Mouse (Mus musculus) forebrain, embryonic 16.5 days (tissue): ENCODE data around the gene Phospho1. TPM values are rescaled to one million over a fixed set of nuclear protein-coding genes. Genes with fewer than 3 reads are reported as not detected.

Experiments used
- ATAC-seq: fragments of 200-750 bp; cut with Nextera tagmentation; 2 replicates; pipeline ENCODE4 v1.8.0; 2017; ENCODE audit warnings: mild to moderate bottlenecking, moderate library complexity
- H3K27ac ChIP-seq: fragments of 300-500 bp; sonication (generic); 2 replicates; pipeline ENCODE4 v1.5.1; 2014; ENCODE audit warnings: low read length, control low read depth
- H3K27me3 ChIP-seq: fragments of 300-500 bp; sonication (generic); replicated peaks from 2 replicates; pipeline ENCODE4 v1.6.1; 2014; ENCODE audit warnings: low read length; ENCODE audit not compliant: control insufficient read depth, insufficient read depth
- H3K36me3 ChIP-seq: fragments of 300-500 bp; sonication (generic); 2 replicates; pipeline ENCODE4 v1.6.1; 2014; ENCODE audit not compliant: control insufficient read depth, insufficient read depth
- H3K4me1 ChIP-seq: fragments of 300-500 bp; sonication (generic); replicated peaks from 2 replicates; pipeline ENCODE4 v1.6.1; 2014; ENCODE audit warnings: low read length; ENCODE audit not compliant: control insufficient read depth, insufficient read depth
- H3K4me2 ChIP-seq: fragments of 300-500 bp; sonication (generic); 2 replicates; pipeline ENCODE4 v1.6.1; 2014; ENCODE audit warnings: mild to moderate bottlenecking, low read length, control low read depth
- H3K4me3 ChIP-seq: fragments of 300-500 bp; sonication (generic); replicated peaks from 2 replicates; pipeline ENCODE4 v1.5.1; 2014; ENCODE audit warnings: mild to moderate bottlenecking, low read length, control low read depth
- H3K9ac ChIP-seq: fragments of 300-500 bp; sonication (generic); replicated peaks from 2 replicates; pipeline ENCODE4 v1.6.1; 2014; ENCODE audit warnings: low read depth, low read length, control low read depth
- H3K9me3 ChIP-seq: fragments of 300-500 bp; sonication (generic); 2 replicates; pipeline ENCODE4 v1.6.1; 2016; ENCODE audit warnings: low read length; ENCODE audit not compliant: control insufficient read depth
- WGBS: fragments of 180-500 bp; shearing (Covaris S2); extraction: QIAGEN DNeasy Blood & Tissue Kit; methylation state at CpG from one replicate; pipeline ENCODE4 v1.1.7; 2014; 5-methylcytosine and 5-hydroxymethylcytosine counted together
- polyA plus RNA-seq: library from polyadenylated mRNA; unstranded; fragments of >200 nt; fragmentation: Nextera tagmentation; extraction: Ambion mirVana; gene quantifications from 2 replicates; pipeline ENCODE4 v1.2.1, GENCODE M21; 2015

Gene Phospho1
- polyA plus RNA-seq, 1 experiment from 2014 or later = not detected

DNA sequence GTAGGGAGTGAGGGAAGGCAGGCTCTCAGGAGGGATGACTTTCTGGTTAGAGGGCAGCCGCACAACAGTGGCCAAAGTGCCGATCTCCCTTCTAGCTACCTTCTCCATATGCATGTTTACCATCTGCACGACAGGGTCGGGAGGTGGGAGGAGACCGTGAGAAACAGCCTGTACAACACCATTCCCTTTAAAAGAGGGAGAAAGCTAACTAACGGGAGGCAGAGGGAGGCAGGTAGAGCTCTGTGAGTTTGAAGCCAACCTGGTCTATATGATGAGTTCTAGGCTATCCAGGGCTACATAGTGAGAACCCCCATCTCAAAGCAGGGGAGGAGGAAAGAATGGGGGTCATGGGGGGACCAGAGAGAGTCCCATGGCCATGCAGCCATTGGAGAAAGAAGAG lies 11.5 kb downstream of the Phospho1 start:
- peaks cover 54% of the 10 kb centered on the region for H3K27me3 ChIP-seq
- no peak overlapping the region for H3K4me3 ChIP-seq

DNA sequence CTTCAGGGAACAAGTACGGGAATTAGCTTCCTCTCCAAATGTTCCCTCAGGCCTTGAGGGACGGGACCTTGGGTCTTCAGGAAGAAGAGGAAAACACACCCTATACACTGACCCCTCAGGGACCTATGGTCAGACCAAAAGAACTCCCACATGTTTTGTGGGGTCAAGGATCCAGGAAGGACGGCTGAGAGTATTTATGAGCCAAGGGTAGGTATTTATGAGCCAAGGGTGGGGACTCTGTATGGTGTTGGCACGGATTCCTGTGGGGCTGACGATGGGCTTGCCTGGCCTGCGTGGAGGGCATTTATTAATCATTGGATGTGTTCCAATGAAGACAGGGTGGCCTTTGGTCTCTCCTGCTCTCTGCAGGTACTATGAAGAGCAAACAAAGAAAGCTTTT lies 12.1 kb downstream of the Phospho1 start:
- no peak for ATAC-seq
- H3K9ac ChIP-seq = no peak overlapping the region
- WGBS = 49% methylated on average over 6 of the region's 6 CpGs
- peaks cover 52% of the 10 kb centered on the region for H3K27me3 ChIP-seq
- H3K4me3 ChIP-seq = no peak overlapping the region
- H3K9me3 ChIP-seq = no peaks in the 10 kb centered on the region
- H3K4me2 ChIP-seq = no peak overlapping the region
- peaks cover 24% of the 10 kb centered on the region for H3K4me1 ChIP-seq
- no peak overlapping the region for H3K27ac ChIP-seq
- no peaks in the 10 kb centered on the region for H3K36me3 ChIP-seq

More for the DNA sequence above, 11.5 kb downstream of the Phospho1 start:
- no peaks in the 10 kb centered on the region for H3K36me3 ChIP-seq
- H3K4me1 ChIP-seq = peaks cover 30% of the 10 kb centered on the region
- no peaks in the 10 kb centered on the region for H3K9me3 ChIP-seq
- H3K27ac ChIP-seq = no peak overlapping the region
- no peak overlapping the region for H3K9ac ChIP-seq
- ATAC-seq = no peak
- H3K4me2 ChIP-seq = no peak overlapping the region
- WGBS = 56% methylated on average over 6 of the region's 6 CpGs

DNA sequence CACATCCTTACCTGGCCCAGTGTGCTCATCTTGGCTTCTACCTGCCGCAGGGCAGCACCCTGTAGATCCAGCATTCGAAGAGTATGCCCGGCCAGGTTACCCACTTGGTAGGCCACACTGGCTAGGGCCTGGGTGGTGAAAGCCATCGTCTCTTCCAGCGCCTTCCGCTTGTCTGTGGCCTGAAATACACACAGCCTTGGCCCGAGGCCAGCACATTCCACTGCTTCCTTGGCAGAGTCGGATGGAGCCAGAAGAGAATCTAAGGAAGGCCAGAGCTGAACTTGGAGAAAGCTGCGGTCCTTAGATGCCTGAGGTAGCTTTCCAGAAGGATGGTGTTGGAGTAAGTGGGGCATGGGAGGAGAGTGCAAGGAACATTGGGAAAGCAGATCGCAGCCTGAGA lies 12.8 kb downstream of the Phospho1 start, which contains the start of gene Gngt2:
Gene Gngt2, plus strand, starts transcription at position 158 of the 400 bp plus-strand sequence.
- no peak within 1 kb of the TSS for H3K4me3 ChIP-seq
- H3K4me2 ChIP-seq = no peak within 1 kb of the TSS
- no peak within 1 kb of the TSS for H3K27ac ChIP-seq
- no peak within 1 kb of the TSS for H3K9ac ChIP-seq
- no peaks in the 10 kb centered on the region for H3K9me3 ChIP-seq
- peaks cover 46% of the 10 kb centered on the region for H3K27me3 ChIP-seq
- H3K4me1 ChIP-seq = peaks cover 24% of the 10 kb centered on the region
- 60% methylated on average over 10 of the region's 10 CpGs for WGBS
- no peaks in the 10 kb centered on the region for H3K36me3 ChIP-seq
- no peak for ATAC-seq

DNA sequence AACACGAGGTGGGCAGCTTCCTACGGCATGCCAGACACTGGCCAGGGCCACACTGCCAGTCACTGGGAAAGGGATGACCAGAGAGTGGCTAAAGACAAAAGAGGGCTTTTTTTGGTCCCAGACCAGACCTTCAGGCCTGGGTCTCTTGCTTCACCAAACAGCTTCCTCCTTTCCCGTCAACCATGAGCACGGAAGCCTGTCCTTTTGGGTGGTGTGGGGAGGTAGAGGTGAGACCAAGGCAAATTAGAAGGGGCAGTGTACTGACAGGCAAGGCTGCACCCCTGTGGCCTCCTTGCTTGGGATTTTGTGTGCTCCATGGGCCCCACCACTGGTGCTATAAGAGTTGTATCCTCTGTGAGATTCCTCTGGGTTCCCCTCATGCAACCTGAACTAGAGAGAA lies 14.3 kb downstream of the Phospho1 start:
- 77% methylated on average over 4 of the region's 4 CpGs for WGBS
- no peaks in the 10 kb centered on the region for H3K36me3 ChIP-seq
- H3K27me3 ChIP-seq = peaks cover 30% of the 10 kb centered on the region
- H3K9ac ChIP-seq = no peak overlapping the region
- H3K4me1 ChIP-seq = peaks cover 24% of the 10 kb centered on the region
- no peaks in the 10 kb centered on the region for H3K9me3 ChIP-seq
- no peak overlapping the region for H3K27ac ChIP-seq
- no peak; the same call in 1 of the 2 replicates for ATAC-seq
- no peak overlapping the region for H3K4me2 ChIP-seq
- no peak overlapping the region for H3K4me3 ChIP-seq

DNA sequence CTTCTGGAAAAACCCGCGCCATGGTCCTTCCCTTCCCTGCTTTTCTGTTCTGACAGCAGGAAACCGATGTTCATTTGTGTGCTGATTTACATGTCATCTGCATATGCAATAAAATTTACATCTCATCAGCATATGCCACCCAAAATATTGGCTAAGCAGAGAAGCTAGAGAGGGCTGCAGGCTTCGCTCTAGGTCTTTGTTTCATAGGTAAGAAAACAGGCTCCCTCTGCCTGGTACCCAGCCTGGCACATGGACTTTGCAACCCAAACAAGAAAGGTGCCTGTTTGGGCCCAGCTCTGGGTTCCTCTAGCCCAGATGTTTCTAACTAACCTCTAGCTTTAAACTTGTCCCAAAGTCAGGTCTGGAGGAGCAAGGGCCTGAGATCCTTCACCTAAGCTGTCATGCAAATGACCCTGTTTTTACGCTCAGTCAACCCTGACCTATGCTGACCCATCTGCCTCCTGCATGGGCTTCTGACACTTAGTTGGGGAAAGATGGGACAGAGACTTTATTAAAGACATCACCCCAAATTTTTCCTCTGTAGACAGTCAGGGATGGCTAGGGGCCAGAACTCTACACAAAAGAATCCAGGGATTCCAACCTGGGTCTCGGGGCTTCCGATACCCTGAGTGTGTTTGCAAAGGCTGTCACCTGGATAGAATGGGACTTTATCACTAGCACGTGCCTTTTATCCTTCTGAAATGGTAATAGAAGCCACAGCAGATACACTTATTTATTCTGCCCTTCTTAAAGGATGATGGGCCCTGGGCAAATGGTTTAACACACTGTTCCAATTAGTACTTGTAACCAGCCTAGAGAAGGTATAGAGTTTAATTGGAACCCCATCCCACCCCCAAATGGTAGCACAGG lies 14.9 kb downstream of the Phospho1 start:
- H3K9me3 ChIP-seq = no peaks in the 10 kb centered on the region
- H3K27me3 ChIP-seq = peaks cover 24% of the 10 kb centered on the region
- no peak overlapping the region for H3K27ac ChIP-seq
- H3K4me3 ChIP-seq = no peak overlapping the region
- H3K4me2 ChIP-seq = no peak overlapping the region
- H3K36me3 ChIP-seq = no peaks in the 10 kb centered on the region
- H3K9ac ChIP-seq = no peak overlapping the region
- ATAC-seq = peak; percentile 61
- peaks cover 18% of the 10 kb centered on the region for H3K4me1 ChIP-seq
- WGBS = 49% methylated on average over 8 of the region's 8 CpGs

DNA sequence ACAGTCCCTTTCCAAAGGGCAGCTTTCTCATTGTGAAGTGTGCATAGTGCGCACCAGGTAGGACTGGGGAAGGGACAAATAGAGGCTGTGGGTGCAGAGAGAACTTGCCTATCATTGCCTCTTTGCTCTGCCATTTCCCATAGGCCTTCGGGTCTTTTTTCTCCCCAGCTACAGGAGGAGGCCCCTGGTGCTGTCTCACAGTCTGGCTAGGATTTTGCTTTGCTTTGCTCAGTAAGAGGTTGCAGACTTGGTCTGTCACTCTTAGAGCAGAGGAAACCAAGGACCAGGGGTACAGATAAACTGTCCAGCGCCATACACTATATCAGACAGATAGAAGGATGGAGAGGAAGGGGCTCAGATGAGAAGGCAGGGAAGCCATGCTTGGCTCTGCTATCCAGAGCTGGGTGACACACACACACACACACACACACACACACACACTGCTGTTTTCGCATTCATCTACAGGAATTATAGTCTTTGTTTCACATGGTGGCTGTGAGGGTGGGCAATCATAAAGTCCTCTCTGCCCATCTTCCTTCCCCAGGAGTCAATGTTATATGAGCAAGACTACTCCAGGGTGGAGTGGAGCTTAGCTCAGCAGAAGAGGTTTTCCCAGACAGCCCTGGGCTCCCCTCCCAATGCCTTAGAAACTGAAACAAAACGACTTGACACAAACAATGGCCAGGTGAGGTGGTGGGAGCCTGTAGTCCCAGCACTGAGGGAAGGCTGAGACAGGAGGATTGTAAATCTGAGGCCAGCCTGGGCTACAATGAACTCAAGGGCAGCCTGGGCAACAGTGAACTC lies 16.6 kb downstream of the Phospho1 start:
- no peak overlapping the region for H3K4me3 ChIP-seq
- peaks cover 11% of the 10 kb centered on the region for H3K27me3 ChIP-seq
- WGBS = 76% methylated on average over 5 of the region's 5 CpGs
- no peaks in the 10 kb centered on the region for H3K9me3 ChIP-seq
- no peak overlapping the region for H3K4me2 ChIP-seq
- ATAC-seq = no peak
- no peak overlapping the region for H3K9ac ChIP-seq
- no peaks in the 10 kb centered on the region for H3K36me3 ChIP-seq
- no peak overlapping the region for H3K27ac ChIP-seq
- H3K4me1 ChIP-seq = peaks cover 17% of the 10 kb centered on the region

DNA sequence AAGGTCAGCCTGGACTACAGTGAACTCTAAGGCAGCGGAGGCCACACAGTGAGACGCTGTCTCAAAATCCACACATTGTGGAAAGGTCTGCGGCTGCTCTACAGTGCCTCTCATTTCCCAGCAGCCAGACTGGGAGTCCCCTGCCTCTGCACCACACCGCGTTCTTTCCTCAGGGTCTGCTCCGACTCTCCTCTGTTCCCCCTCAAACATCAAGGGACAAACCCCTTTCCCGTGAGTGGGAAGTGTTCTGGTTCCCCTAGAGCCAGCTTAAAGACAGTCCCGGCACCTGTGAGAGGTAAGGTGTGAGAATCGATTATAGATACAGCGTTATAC lies 17.2 kb downstream of the Phospho1 start:
- no peak overlapping the region; the same call in 1 of the 2 replicates for H3K4me3 ChIP-seq
- WGBS = 58% methylated on average over 10 of the region's 10 CpGs
- H3K4me2 ChIP-seq = no peak overlapping the region
- H3K4me1 ChIP-seq = peaks cover 17% of the 10 kb centered on the region
- no peak overlapping the region for H3K27ac ChIP-seq
- ATAC-seq = no peak
- no peaks in the 10 kb centered on the region for H3K36me3 ChIP-seq
- H3K9me3 ChIP-seq = no peaks in the 10 kb centered on the region
- no peak overlapping the region for H3K9ac ChIP-seq
- H3K27me3 ChIP-seq = peaks cover 5% of the 10 kb centered on the region; the same call in 1 of the 2 replicates

DNA sequence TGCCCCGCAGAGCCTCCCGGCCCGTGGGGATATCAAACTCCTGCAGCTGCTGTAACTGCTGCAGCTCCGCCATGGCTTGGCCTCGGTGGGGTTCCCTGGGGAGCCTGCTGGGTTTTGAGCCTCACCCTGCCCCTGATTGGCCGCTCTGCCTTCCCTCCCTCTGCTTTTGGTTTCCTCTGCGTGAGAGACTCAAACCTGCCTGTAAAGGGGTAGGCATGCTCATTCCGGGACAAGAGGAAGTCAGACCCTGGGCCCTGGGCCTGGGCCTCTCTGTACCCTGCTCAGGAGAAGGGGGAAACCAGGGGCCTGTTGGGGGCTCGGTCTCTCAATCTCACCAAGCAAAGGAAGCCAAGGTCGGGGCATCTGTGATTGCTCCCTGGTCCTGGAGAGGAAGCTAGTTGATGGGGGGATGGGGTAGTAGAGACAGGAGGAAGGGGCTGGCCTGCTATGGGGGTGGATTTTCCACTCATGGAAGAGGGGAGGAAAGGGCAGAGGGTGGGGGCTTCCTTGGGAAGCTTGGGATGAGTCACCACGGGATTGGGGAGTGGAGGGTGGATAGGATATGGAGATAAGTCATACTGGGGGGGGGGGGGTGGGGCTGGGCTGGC lies 17.9 kb downstream of the Phospho1 start, which contains the start of gene Abi3:
Gene Abi3, minus strand, starts transcription at position 403 of the 608 bp plus-strand sequence.
- H3K27me3 ChIP-seq = peaks cover 4% of the 10 kb centered on the region; the same call in 1 of the 2 replicates
- no peaks in the 10 kb centered on the region for H3K9me3 ChIP-seq
- H3K4me1 ChIP-seq = peaks cover 12% of the 10 kb centered on the region
- H3K9ac ChIP-seq = no peak within 1 kb of the TSS
- H3K27ac ChIP-seq = no peak within 1 kb of the TSS
- no peak for ATAC-seq
- WGBS = 10% methylated on average over 11 of the region's 11 CpGs
- H3K4me2 ChIP-seq = no peak within 1 kb of the TSS
- no peak within 1 kb of the TSS; the same call in 1 of the 2 replicates for H3K4me3 ChIP-seq
- no peaks in the 10 kb centered on the region for H3K36me3 ChIP-seq

DNA sequence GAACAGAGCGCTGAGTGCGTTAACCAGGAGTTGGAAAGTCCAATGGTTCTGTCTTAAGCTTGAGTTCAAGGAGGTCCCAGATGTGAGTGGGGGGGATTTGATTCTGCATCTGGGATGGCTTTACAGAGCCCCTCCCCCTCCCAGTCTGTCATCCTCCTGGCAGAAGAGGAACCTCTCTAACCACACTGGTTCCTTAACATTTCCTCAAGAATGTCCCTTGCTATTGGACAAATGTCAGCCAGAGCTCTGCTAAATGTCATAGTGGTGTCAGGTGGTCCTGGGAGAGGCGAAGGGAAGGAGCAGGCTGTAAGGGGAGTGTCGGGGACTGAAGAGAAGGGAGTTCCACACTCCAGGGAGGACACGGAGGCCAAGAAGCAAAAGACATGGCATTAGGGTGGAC lies 18.7 kb downstream of the Phospho1 start:
- peaks cover 4% of the 10 kb centered on the region; the same call in 1 of the 2 replicates for H3K27me3 ChIP-seq
- peaks cover 10% of the 10 kb centered on the region for H3K4me1 ChIP-seq
- ATAC-seq = no peak
- no peaks in the 10 kb centered on the region for H3K9me3 ChIP-seq
- no peak overlapping the region for H3K4me3 ChIP-seq
- no peak overlapping the region for H3K27ac ChIP-seq
- no peak overlapping the region for H3K9ac ChIP-seq
- H3K4me2 ChIP-seq = no peak overlapping the region
- WGBS = 83% methylated on average over 5 of the region's 5 CpGs
- no peaks in the 10 kb centered on the region for H3K36me3 ChIP-seq
